Mouse (Mus musculus) E14TG2a.4 (cell line): ENCODE data around the gene Tmcc1.

ENCODE experiments used
- CTCF ChIP-seq: conservative IDR thresholded peaks from 2 replicates; pipeline ENCODE4 v1.5.1; 2014; ENCODE audit warnings: low read length
- NANOG ChIP-seq: IDR thresholded peaks from 2 replicates; pipeline ENCODE4 v1.6.1; 2014; ENCODE audit warnings: borderline replicate concordance, low read length, mixed read lengths
- POU5F1 ChIP-seq: IDR thresholded peaks from 2 replicates; pipeline ENCODE4 v1.6.1; 2014; ENCODE audit warnings: low read length, borderline replicate concordance

GRCm38 (mm10) chr6:116238083-116238482 is 44.8 kb upstream of the Tmcc1 start:
- TF ChIP-seq NANOG (no peak), CTCF (no peak), POU5F1 (no peak)
